Mouse (Mus musculus) left cerebral cortex, postnatal 14 days (tissue): Measurements from ENCODE around the gene Odf3l2. TPM values are rescaled to one million over a fixed set of nuclear protein-coding genes. Genes with fewer than 3 reads are reported as not detected.

Experiments used
- DNase-seq, 2 experiments: peaks; one replicate each; pipeline ENCODE4 v3.0.0; 2021 to 2022; ENCODE audit warnings: low spot score in 2 of 2, mixed read lengths in 1 of 2
- intact Hi-C: fragments of 180-260 bp; cut with DNase I; formaldehyde crosslinking; loops from one replicate; pipeline ENCODE4 v1.15.1; 2025
- total RNA-seq, 2 experiments: library from RNA; stranded (reverse); gene quantifications; 2 replicates each; pipeline ENCODE4 v1.2.3; 2021

The Odf3l2 gene
- total RNA-seq, 2 experiments from 2014 or later: 0.46 to 0.63 TPM

DNA sequence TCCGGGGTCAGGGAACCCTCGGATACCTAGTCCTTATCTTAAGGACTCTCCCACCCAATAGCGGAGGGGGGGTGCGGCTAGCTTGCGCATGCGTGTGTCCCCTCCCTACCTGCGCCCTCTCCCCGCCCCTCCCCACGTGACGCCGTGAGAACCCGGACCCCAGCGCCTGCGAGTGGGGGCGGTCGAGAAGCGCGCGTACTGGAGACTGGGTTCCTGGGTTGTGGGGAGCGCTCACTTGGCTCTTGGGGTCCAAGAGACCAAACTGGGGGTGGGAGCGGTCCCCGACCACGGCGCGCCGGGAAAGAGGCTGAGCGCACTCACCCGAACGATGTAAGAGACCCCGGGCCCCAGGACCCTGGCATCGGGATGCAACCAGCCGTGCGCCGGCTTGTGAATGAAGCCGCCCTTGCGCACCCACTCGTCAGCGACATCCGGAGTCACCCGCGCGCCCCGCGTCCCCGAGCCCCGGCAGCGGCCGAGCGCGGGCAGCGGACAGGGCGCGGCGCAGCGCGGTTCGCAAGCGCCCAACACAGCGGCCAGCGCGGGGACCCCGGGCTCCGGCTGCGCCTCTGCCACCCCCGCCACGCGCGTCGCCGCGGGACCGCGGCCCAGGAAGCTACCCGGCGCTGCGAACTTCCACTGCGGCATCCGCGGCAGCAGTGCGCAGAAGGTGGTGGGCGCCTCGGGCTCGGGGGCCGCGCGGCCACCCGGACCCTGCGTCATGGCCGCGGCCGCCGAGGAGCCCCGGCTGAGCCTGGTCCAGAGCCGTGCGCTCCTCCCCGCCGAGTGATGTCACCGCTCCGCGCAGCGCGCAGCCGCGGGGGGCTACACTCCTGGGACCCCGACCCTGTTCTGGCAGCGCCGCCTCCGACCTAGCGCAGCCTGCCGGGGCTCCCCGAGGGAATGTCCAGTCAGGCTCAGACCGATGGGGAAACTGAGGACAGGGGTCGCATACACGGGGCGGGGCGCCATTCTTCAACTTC is 8.1 kb downstream of the Odf3l2 start, which contains the start of gene Shc2:
TSS of gene Shc2 (minus strand) at position 791 of the 983 bp plus-strand sequence.
- intact Hi-C loops: no loop called here
- DNase-seq: peak; percentile 77 to 88

DNA sequence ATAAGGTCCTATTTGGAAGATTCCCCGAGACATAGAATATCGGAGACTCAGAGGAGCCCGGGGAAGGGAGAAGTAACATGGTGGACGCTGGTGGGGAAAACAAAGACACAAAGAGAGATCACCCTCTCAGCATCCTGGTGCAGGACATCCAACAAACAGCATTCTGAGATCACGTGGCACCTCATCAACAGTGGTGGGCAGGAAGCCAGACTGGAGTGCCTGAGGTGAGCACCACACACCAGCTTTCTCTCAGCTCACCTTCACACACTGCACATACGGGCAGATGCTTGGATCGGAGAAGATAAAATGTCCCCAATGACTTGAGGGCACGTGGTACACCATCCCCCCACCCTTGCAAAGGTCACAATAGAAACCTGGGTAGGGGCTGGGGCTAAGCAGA is 9.3 kb downstream of the Odf3l2 start:
- DNase-seq: peak in 1 of 2 experiments; percentile 16
- intact Hi-C loops: no loop called here

DNA sequence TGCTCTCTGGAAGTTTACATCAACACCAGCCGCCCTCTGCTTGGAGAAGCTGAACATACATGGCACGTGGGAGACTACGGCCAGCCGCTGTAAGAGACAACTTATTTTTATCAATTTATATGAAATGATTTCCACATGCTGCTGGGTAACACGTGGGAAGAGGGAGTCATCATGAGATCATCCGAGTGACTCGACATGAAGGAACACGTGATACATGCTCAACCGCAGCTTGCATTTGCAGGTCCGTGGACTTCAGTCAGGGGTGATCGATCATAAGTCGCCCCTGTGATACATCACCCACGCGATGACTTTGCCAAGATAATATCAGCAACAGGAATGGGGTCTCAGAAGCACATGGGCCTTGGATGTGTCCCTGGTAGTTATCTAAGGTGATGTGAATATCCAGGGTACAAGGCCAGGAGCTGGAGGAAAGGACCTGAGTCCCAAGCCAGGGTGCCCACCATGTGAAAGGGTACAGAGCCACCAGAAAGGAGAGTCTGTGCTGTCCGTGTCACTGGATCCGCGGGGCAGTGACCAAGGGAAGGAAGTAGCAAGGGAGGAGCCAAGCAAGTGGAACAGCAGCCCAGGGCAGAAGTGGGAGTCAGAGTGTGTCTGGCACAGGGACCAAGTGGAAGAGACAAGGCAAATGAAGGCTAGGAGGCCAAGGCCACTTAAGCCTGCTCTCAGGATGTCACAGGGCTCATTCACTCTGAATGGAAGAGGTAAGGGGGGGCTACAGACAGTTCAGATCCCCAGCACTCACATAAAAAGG is 12.3 kb downstream of the Odf3l2 start:
- intact Hi-C loops: no loop called here
- peak in 1 of 2 experiments; percentile 15 for DNase-seq

DNA sequence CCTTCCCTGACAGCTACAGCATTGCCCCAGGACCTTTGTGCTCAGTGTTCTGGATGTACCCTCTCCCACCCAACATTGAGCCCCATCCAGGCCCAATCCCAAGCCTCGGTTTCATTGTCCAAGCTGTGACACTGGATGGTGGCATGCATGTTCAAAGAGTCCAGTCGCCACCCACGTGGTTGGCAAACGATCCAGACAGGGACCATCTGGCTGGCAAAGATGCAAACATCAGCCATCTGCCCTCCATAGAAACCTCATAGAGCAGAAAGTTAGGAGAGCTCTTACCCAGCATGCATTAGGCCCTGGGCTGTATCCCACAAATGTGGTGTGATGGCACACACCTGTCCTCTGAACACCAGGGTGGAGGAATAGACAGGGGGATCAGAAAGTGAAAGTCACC is 14.1 kb downstream of the Odf3l2 start:
- peak; percentile 63 to 88 for DNase-seq
- intact Hi-C loops: no loop called here

DNA sequence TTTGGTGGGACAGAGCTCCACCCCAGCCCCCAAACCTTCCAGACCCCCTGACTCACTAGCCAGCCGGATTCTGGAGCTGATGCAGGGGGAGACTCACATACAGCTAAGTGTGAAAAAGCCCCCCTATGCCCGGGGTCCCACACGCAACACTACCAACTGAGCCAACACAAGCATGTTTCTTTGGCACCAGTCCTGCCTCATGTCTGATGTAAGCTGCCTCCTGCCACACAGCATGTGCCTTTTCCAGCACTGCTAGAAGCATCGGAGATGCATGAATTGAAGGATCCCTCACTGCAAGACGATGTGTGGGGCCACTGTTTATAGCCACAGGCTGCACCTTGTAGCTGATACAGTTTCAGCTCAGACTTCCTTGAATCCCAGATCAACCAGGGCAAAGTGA is 17.2 kb downstream of the Odf3l2 start:
- no peak for DNase-seq
- intact Hi-C loops: no loop called here

DNA sequence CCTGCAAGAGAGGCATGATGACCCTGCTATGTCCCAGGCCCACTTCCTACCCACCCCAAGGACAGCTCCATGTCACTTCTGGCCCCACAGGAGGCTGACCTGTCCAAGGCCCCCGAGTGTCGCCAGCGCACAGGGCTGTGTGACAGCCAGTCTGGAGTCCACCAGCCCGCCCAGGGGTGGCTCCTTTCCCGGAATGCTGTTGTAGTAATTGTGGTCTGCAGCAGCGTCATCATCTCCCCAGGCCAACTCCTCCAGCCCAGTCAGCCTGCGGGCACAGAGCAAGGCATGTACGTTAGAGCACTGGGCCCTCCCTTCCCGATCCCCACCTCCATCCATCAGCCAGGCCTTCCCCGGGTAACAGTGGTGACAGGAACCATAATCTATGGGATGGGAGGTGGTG is 19.4 kb downstream of the Odf3l2 start:
- intact Hi-C loops: no loop called here
- peak in 1 of 2 experiments; percentile 4 for DNase-seq

DNA sequence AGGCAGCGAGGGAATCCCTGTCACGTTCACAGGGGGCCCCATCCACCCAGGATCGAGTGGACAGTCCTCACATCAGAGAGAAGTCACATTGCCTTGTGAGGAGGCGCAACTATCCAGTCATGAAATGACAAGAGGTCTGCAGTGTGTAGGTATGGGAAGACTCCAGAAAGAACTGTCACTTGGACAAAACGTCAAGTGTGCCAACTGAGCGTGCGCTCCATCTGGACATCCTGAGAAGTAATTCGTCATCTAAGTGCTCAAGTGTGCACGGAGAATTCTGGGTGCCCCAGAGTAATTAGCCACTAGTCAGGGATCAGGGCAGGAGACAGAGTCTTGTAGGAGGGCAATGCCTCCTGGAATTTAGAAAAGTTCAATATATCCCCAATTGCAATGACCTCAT is 20.1 kb downstream of the Odf3l2 start:
- intact Hi-C loops: no loop called here
- DNase-seq: no peak

DNA sequence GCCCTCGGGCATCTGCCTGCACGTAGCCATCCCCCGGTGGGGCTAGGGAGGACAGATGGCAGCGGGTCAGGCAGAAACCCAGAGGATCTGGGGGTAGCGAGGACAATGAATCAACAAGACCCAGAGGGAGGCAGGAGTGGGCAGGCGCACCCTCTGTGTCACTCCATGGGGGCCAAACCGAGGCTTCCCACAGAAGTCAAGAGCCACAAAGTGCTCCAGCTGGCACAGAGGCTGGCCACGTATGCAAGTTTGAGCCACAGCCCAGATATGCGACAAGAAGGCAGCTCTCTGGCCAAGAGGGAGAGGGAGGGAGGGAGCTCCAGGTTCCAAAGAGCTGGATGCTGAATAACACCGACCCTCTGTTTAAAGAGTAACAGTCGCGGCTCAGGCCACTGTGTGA is 21.6 kb downstream of the Odf3l2 start:
- DNase-seq: peak in 1 of 2 experiments; percentile 4
- intact Hi-C loops: no loop called here

DNA sequence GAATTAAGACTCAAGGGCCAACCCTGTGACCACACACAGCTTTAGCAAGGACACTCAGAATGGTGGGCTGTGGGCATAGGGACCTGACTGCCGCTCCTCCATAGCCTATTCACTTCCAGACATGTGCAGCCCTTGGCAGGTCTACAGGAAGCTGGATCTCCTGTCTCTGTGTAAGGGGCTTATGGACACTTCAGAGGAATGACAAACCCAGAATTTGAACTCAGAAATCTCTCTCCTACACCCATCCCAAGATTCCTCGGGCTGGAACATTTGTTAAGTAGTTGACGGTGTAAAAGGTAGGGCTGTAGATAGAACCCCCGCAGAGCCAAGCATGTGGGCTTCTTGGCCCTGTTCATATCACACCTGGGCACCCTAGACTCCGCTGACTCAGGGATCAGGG is 29.2 kb downstream of the Odf3l2 start:
- intact Hi-C loops: no loop called here
- DNase-seq: no peak

DNA sequence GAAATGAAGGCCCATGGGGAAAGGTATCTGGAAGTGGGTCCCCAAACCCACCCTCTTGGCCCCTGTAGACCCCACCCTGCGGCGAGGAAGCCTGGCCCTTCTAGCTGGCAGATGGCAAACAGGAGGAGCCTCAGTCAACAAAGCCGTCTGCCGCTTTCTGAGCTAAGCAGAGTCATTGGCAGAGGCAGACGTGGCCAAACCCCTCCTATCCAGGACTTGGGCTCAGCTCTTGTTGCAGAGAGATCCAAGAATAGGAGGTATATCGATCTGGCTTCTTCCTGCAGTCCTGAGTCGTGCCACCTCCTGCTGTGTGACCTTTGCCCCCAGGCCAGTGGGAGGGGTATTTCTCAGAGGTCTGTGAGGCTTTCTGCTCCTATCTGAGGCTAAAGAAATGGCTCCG is 29.7 kb downstream of the Odf3l2 start:
- intact Hi-C loops: no loop called here

DNA sequence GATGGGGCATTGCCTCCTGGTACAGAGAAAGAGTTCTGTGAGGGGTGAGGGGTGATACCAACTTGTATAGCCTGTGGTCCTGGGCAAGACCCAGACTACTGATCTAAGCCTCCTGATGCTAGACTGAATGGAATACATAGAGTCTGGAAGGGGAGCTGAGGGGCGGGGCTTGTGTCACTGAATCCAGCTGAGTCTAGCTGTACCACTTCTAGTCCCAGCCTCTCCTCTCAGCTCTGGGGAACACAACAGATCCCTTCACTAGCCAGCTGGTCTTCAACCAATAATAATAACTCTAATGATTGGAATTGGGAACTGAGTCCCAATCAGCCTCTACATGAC is 31.3 kb downstream of the Odf3l2 start:
- intact Hi-C loops: no loop called here
- no peak for DNase-seq

More for the DNA sequence above, 29.7 kb downstream of the Odf3l2 start:
- peak in 1 of 2 experiments; percentile 46 for DNase-seq

DNA sequence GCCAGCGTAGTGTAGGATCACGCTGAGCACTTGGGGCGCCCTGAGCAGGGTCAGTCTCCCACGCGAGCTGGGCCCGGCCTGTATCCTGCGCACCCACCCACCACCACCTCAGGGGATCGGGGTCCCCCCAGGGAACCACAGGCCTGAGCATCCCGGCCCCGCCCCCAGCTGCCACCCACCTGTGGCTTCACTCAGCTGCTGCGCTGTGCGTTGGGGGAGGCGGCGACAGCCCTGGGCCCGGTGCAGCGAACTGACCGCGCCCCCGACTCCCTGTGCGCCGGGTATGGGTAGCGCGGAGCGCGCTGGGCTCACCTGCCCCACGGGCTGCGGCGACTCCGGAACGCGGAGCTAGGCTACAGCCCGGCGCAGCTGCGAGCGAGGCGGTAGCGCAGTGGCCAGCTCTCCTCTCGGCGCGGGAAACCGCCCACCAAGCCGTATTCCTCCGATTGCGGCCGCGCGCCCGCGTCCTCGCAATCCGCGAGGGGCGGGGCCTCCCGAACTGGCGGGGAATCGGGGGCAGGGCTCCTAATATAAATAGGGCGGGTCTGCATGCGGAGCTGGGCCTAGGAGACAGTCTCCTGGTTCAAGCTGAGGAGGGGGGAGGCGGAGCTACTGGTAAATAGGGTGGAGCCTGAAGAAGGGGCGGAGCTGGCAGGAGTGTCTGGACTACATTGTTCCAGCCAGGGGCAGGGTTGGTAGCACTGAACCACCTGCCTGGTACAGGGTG is 31.8 kb downstream of the Odf3l2 start, which contains the start of gene C2cd4c:
TSS of gene C2cd4c (minus strand) at position 448 of the 727 bp plus-strand sequence.
- DNase-seq: peak; percentile 63 to 73
- intact Hi-C loops: no loop called here

DNA sequence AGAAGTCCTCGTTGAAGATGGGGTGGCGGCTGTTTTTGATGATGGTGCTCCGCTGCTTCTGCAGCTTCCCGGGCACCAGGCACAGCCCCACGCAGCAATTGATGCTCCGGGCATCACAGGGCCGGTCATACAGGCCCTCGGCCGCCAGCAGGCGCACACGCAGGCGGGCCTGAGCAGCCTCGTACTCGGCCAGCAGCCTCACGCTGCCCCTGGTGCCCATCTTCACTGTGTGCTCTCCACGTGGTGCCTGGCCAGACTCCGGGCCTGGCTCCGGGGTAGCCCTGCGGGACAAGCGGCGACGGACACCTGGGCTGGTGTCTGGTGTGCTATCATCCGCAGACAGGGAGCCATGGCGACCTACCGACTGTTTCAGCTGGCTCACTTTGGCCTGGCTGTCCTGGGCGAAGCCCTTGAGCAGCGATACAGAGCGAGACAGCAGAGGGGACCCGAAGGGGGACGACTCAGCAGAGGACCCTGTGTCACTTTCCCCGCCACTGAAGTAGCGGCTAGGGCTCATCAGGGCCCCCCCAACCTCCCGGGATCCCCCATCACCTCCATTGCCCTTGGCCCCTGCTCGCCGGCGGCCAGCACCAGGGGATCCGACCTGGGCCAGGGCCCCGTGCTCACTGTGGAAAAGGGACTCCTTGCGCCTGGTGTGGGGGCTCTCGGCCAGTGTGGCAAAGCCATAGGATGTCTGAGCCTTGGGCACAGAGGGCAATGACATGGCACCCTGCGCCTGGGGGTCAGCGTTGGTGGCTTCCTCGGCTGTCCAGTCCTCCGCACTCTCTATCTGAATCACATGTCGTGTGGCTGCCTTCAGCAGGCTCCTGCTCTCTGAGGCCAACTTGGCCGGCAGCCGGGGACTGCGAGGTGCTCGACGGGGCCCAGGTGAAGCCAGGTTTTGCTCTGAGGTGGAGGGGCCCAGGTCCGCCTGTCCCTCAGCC is 33.1 kb downstream of the Odf3l2 start:
- peak in 1 of 2 experiments; percentile 14 for DNase-seq
- intact Hi-C loops: no loop called here

DNA sequence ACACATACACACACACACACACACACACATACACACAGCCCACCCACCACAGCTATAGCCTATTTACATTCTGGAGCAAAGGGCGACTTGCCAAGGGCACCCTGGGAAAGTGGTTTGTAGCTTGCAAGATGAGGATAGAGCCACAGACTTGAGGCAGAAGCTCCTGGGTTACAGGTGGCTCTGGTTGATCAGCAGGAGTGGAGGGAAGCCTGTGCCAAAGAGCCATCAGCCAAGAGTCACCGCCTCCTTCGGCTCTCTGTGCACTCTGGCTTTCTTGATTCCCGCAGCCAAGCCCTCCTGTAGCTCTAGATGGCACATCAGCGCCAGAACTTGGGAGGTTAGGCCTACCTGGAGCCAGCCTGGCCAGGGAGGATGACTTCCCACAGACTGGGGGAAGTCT is 34.2 kb downstream of the Odf3l2 start:
- intact Hi-C loops: no loop called here
- no peak for DNase-seq

DNA sequence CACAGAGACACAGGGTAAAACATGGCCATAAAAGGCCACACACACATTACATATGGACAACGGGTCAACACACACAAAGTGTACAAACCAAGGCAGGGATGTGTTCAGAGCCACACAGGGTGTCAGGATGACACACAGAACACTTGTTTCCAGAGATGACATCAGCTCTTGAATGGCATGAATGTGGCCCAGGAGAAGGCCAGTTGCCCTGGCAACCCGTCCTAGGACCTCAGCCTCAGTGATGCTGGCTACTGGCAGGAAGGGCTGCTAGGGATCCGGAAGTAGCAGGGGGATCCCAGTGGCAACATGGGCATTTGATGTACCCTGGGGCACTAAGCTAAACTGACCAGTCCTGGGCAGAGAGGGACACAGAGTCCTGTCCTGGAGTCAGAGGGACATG is 36.3 kb downstream of the Odf3l2 start:
- intact Hi-C loops: no loop called here
- DNase-seq: no peak

DNA sequence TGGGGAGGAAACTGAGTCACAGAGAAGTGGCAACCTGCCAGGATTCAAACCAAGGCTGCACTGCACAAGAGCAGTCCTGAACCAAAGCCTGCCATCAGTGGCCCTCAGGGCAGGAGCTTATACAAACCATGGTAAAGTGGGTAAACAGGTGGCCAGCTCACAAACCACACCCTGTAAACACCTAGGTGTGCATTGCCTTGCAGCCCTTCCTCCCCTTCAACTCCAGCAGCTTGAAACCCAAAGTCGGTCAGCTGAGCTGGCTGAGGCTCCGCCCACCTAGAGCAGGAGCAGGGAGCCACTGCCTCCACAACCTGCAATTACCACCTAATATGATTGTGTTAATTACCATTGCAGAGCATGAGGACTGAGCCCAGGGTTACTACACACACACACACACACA is 37.6 kb downstream of the Odf3l2 start:
- intact Hi-C loops: no loop called here
- no peak for DNase-seq

DNA sequence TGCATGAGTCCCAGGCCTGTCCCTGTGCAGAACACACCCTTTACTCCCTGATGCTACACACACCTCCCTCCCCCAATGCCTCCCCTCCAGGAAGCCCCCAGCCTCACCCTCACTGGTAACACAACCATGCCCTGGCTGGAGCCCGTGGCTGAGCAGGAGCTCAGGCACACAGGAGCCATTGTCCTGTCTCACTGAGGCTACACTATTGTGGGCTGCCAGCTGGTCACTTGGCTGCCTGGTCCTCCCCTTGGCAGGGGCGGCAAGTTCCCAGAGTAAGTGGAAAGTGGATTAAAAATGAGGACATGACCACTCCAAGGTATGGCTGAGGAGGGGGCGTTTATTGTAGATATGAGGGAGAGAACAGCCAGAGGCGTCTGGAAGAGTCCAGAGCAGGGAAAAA is 39.0 kb downstream of the Odf3l2 start:
- no peak for DNase-seq
- intact Hi-C loops: no loop called here

DNA sequence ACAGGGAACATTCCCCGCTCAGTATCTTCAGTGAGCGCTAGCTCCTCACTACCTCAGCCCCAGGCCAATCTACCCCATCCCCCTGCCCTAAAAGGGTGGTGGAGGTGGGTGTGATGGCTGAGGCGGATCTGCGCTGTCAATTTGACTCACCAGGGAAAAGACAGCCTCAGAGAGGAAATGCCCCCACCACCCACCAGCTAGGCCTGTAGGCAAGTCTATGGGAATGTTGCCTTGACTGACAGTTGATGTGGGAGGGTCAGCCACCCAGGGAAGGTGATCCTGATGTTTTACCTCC is 47.7 kb downstream of the Odf3l2 start:
- DNase-seq: no peak
- intact Hi-C loops: no loop called here
